Mouse (Mus musculus) layer of hippocampus, postnatal 14 days (tissue): ENCODE results near the gene Wwox. TPM values are rescaled to one million over a fixed set of nuclear protein-coding genes. Genes with fewer than 3 reads are reported as not detected.
A peak's percentile ranks its signal among the peaks of the same experiment; 100 is the strongest.

Source experiments
- DNase-seq, 2 experiments: peaks; one replicate each; pipeline ENCODE4 v3.0.0; 2021 to 2022; ENCODE audit warnings: low spot score in 2 of 2, mixed read lengths in 1 of 2
- total RNA-seq, 2 experiments: library from RNA; stranded (reverse); gene quantifications; 2 replicates each; pipeline ENCODE4 v1.2.3; 2021

Gene Wwox
- total RNA-seq, 2 experiments from 2014 or later: 11.2 to 12.3 TPM

- DNase-seq: no peak
These were observed 499.9 kb downstream of the Wwox start for GRCm38 (mm10) chr8:114939338-114939737.

DNA sequence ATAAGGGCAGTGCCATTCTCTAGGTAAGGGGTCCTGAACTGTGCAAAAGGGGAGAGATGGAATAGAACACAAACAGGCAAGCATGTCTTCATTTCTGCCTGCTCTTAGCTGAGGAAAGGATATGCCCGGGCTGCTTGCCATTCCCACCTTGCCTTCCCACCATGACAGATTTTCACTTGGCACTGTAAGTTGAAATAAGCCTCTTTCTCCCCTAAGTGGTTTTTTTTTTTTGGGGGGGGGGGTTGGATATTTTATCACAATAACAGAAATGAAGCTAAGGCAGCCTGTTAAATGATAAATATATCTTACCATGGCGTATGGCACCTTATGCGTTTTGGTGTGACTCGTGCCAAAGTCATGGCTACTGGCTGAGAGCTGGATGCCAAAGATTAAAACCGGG, 501.6 kb downstream of the Wwox start:
- no peak for DNase-seq

DNA sequence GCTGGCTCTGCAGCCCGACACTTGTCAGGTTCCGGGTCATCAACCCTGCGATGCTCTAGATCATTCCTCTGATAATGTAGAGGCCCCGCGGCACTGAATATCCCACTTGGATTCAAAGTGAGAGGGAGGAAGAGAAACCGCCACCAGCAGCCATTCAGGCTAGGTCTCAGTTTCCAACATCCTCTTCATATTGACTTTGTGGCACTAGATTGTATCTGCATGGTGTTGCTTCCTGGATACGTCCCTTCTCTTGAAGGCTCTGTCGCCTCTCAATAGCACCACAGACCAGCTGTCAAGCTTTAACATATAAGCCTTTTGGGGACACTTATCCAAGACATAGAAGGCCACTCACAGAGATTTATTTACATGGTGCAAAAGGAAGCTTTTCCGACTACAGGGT, 502.2 kb downstream of the Wwox start:
- DNase-seq: no peak

DNA sequence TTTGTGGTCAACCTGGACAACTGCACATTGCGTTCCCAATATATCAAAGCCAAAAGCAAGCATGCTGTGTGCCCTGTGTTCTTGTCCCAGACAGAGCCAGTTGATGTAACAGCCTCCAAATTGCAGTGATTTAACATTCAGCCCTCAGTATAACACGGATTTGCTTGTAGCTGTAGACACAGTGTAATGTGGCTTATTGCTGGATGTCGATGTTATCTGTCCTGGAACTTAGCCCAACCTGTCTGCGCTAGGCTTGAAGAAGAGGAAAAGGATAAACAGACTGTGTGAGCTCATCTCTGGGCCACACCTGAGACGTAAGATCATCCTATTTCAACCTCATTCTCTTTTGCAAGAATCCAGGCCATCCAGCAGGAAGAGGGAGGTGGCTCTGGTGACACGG, 508.5 kb downstream of the Wwox start:
- DNase-seq: no peak

GRCm38 (mm10) chr8:114956377-114957168, 517.1 kb downstream of the Wwox start:
- no peak for DNase-seq

DNA sequence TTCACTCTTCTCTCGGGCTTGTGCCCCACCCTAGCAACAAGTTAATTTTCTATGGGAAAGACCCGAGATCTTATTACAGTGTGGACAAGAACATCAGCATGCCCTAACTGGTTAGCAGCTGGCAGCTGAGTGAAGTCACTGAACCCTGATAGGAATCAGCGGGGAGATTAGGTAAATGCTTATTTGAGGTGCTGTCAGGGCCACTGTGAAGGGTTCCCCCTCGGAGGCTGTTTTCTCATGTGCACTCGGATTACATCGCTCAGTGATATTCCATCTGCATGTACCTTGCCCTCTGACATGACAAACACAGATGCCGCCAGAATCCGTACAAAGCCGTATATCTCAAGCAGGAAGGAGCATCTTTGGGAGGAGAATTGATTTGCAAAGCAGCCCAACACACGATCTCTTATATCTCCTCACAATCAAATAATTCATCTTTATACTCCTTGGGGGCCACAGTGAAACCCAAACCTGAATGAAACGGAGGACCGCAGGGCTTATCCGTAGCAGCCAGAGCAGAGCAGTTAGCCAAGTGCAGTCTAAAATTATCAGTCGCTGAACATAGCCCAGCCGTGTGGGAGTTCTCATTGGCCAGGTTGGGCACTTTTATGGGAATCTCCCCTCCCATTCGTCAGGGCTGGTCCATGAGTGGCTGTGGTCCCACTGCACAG, 519.1 kb downstream of the Wwox start:
- DNase-seq: no peak

GRCm38 (mm10) chr8:114959406-114959805, 520.0 kb downstream of the Wwox start:
- DNase-seq: no peak

GRCm38 (mm10) chr8:114962494-114962893, 523.0 kb downstream of the Wwox start:
- no peak for DNase-seq

DNA sequence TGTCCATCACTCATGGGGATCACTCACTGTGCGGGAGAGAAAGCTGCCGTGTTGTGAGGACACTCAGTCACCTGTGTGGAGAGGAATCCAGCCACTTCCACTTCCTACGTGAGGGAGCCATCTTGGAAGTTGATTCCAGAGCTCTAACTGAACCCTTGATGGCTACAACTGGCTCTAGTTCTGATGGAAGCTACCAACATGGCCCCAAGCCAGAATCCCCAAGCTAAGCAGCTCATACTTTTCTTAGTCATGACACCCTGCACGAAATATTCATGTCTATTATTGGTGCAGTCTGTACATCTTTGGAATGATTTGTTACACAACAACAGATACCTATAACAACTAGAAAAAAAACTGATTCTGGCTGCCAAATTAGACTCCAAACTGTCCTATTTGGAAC, 523.8 kb downstream of the Wwox start:
- no peak for DNase-seq

DNA sequence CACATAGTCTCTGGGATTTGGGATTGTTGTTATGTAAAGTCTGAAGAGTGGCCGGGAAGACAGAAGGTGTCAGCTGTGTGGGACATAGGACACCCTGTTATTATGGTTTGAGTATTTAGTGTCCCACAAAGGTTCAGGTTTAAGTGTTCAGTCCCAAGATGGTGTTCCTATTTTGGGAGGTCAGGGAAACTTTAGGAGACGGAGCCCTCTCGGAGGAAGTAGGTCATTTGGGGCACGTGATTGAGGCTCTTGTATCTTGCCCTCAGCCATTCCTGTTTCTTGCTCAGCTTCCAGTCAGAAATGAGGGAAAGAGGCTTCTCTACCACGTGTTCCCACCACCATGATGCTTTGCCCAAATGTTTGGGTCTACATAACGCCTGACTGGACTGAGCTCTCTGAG, 524.8 kb downstream of the Wwox start:
- no peak for DNase-seq

DNA sequence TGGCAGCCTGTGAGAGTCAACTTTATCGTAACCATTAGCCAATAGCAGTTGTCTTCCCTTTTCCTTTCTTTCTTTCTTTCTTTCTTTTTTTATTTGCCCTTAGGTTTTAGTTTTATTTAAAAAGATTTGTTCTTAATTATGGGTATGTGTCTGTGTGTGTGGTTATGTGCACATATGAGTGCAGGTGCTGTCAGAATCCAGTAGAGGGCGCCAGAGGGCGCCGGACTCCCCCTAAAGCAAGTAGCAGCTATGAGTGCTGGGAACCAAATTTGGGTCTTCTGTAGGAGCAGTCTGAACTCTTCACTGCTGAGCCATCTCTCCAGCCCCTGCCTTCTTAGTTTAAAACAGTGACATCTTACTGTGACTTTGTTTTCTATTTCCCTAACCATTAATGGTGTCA, 529.4 kb downstream of the Wwox start:
- no peak for DNase-seq

DNA sequence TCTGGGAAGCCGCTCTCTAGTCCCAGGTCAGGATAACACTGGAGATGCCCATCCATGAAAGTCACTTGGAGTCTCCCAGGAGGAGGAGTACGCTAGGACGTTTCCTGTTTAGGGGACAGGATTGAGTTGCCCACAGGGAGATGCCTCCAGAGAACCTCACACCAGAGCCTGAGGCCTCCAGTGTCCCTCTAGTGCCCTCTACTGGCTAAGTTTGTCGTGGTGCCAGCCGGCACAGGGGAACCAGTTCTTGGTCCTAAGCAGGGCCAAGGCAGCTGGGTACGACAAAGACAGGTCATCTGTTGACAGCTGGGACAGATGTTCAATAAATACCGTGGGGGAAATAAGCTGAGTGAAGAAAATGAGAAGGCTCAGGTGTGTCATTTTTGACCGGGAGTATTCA, 531.9 kb downstream of the Wwox start:
- DNase-seq: peak; percentile 53 to 73

DNA sequence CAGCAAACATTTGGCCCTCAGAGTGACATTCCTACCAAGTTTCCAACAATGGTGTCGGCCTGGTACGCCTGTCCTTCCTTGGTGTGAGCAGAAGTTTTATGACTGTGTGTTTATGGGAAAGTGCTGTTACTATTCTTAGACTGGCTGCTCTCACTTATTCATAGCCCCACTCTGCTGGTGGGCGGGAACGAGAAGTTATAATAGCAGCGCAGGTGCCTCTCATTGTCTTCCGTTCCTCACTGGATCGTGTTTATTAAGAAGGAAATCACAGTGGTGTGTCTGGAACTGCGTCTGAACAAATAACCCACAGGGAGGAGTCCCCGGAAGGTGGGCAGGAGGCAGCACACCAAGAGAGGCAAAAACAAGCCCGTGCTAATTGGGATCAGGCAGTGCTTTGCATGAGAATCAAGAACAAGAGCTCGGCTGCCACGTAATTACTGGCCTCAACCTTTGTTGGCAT, 533.6 kb downstream of the Wwox start:
- no peak for DNase-seq

DNA sequence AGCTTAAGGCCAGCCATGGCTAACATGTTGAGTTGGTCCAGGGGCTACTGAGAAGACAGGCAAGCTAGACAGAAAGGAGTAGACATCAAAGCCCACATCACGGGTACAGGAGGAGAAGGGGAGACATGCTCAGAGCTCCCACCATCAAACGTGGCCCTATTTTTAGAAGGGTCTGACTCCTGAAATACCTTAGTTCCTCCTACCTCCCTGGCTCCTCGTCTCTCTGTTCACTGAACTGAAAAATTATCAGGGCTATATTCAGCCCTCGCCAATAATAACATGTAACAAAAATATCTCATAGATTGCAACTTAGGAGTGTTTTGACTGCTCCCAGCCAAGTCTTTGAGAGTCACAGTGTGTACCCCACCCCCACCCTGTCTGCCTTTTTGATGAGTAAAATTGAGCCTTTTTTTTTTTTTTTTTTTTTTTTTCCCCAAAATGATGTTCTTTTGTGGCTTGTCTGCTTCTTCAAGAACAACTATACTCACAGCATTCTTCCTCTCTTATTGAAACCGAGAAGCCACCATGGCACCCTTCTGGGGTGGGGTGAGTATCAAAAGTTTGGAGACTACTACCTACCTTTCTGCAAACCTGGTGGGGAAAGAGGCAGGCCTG, 535.0 kb downstream of the Wwox start:
- DNase-seq: no peak

- DNase-seq: no peak
These were observed 538.3 kb downstream of the Wwox start for GRCm38 (mm10) chr8:114977746-114978145.

GRCm38 (mm10) chr8:114978206-114978960, 538.9 kb downstream of the Wwox start:
- DNase-seq: no peak

DNA sequence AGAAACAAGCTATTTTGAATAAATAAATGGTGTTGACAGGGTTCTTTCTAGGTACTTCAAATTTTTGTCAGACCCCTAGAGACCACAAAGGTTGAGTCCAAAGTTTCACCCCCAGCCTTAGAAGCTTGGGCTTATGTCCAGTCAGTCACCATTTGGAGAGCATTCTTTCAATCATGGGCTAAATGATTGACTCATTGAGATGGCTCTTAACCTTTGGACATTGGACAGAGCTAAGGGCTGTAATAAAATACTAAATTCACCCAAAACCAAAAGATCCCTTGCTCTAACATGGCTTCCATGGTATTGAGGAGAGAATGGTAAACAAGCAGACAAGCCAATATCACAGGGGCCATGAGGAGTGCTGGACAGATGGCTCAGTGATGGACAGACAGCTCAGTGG, 540.2 kb downstream of the Wwox start:
- no peak for DNase-seq

DNA sequence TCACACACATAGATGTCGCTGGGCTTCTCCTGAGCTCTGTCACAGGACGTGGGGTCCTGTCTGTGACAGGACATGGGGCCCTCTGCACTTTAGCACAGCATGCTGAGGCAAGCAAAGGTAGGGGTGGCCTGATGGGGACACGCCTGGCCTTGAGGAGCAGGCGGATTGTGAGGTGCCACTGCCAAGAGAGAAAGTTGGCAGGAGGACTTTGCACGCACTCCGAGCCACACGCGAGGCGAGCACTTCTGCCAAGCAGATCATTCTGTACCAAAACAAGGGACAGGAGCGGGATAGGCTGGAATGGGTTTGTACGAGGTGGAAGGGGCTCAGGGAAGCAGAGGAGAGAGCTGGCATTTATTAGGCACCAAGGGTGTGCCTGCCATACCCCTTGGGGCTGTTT, 543.3 kb downstream of the Wwox start:
- no peak for DNase-seq

DNA sequence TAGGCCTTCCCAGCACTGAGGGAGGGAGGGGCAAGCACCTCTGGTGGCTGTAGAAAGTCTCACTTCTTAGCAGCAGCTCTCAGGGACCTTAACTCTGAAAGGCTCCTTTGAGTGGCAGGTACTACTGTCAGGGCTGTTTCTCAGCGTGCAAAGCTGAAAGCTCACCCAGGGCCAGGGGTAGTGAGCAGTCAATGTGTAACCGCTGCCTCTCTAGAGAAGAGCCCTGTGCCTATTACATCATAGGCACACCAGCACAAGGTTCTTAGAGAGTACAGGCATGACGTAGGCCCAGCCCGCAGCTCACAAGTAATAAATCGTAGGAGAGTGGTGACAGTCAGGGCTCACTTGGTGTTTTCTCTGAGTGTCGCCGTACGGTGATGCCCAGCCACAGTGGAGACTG, 545.0 kb downstream of the Wwox start:
- DNase-seq: no peak

GRCm38 (mm10) chr8:114985996-114986395, 546.5 kb downstream of the Wwox start:
- DNase-seq: no peak

- no peak for DNase-seq
These were observed 547.5 kb downstream of the Wwox start for GRCm38 (mm10) chr8:114986971-114987370.
